Mouse (Mus musculus) lung, adult 2 months (tissue): ENCODE results near the gene Eif3g.

Experiments
- CTCF ChIP-seq: fragments of 200-500 bp; IDR thresholded peaks from 2 replicates; pipeline ENCODE4 v1.5.1; 2011; ENCODE audit warnings: mild to moderate bottlenecking, low read length, control low read depth; ENCODE audit not compliant: insufficient read depth
- POLR2A ChIP-seq: fragments of 200-500 bp; IDR thresholded peaks from 2 replicates; pipeline ENCODE4 v1.6.1; 2011; ENCODE audit warnings: low read depth, mild to moderate bottlenecking, control low read depth, low read length, borderline replicate concordance; ENCODE audit errors: extremely low read depth

GRCm38 (mm10) chr9:20909948-20910347 lies 11.5 kb upstream of the Eif3g start:
- no peak for TF ChIP-seq CTCF
- no peak for TF ChIP-seq POLR2A
